Mouse (Mus musculus): ENCODE data around the gene Chd1l. TPM values are rescaled to one million over a fixed set of nuclear protein-coding genes. Genes with fewer than 3 reads are reported as not detected.
A peak's percentile ranks its signal among the peaks of the same experiment; 100 is the strongest.

The Chd1l gene
- 18.9 and 21.0 TPM in 2 replicates for polyA plus RNA-seq (2014; fragmentation: Nextera tagmentation; extraction: Ambion mirVana)

DNA sequence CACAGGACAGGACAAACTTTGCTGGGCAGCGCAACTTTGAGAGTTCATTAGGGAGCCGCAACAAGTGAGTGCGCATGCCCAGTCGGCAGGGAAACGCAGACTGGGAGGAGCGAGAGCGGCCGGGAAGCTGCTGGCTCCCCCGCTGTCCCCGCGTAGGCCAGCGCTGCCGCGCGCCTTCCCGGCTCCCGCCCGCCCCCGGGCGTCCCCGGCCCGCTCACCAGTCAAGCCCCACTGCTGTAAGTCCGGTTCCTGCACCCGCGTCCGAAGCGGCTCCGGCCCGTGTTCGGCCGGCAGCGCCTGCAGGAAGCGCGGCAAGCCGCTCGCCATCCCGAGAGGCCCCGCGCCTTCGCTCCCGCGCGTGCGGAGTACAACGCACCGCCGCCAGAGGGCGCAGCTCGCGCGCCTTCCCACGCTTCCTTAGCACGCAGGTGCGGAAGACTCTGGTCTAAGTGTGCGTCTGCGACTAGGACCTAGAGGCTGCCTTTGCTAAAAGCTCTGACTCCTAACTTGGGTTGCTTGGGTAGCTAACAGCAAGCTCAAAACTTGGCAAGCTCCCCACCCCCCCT, at the start of gene Chd1l:
Chd1l (minus strand) TSS at position 359 of the 566 bp plus-strand sequence.
- Histone ChIP-seq H3K4me3 (ENCODE audit: low read depth, low read length) (peak within 1 kb of the TSS; percentile 67), H3K4me1 (replicated peaks; ENCODE audit: control insufficient read depth, insufficient read depth, low read length) (no peaks in the 10 kb centered on the region), H3K9me3 (ENCODE audit: control insufficient read depth, low read length) (no peaks in the 10 kb centered on the region), H3K27me3 (ENCODE audit: control insufficient read depth, insufficient read depth, low read length) (no peaks in the 10 kb centered on the region), H3K4me2 (ENCODE audit: low read depth, low read length, severe bottlenecking) (peak within 1 kb of the TSS; percentile 82), H3K36me3 (ENCODE audit: control insufficient read depth, insufficient read depth, low read length) (no peaks in the 10 kb centered on the region), H3K9ac (ENCODE audit: low read length) (peak within 1 kb of the TSS; percentile 84), H3K27ac (ENCODE audit: low read depth, low read length) (peak within 1 kb of the TSS; percentile 81)
- peak; percentile 96 for DNase-seq (ENCODE audit: low spot score)
- WGBS = under 1% methylated on average over 56 of the region's 56 CpGs
- peak; percentile 92 for ATAC-seq (replicated peaks; ENCODE audit: low FRiP score)

DNA sequence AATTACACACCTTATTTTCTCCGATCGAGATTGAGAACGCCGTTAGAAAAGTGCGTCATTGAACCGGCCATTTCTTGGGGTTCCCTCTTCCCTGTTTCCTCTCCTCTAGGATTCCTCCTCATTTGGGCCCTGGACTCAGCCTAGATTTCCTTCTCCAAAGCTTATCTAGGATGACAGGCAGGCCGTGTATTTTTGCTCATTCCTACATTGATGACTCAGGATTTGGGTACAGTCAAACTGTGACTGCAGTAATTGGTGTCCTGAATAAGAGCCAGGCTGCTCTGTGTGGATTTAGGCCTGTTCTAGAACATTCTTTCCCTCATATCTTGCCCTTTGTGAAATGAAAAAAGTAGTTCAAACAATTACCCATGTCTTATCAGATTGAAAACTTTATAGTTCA, 49.7 kb upstream of the Chd1l start:
- Histone ChIP-seq H3K27ac (ENCODE audit: low read depth, low read length) (no peak overlapping the region), H3K4me2 (ENCODE audit: low read depth, low read length, severe bottlenecking) (peak overlapping the region; percentile 70; the same call in 1 of the 2 replicates), H3K9me3 (ENCODE audit: control insufficient read depth, low read length) (no peaks in the 10 kb centered on the region), H3K27me3 (ENCODE audit: control insufficient read depth, insufficient read depth, low read length) (no peaks in the 10 kb centered on the region), H3K4me3 (ENCODE audit: low read depth, low read length) (no peak overlapping the region), H3K4me1 (replicated peaks; ENCODE audit: control insufficient read depth, insufficient read depth, low read length) (peaks cover 5% of the 10 kb centered on the region; the same call in 1 of the 2 replicates), H3K9ac (ENCODE audit: low read length) (no peak overlapping the region), H3K36me3 (ENCODE audit: control insufficient read depth, insufficient read depth, low read length) (no peaks in the 10 kb centered on the region)
- no peak for DNase-seq (ENCODE audit: low spot score)
- ATAC-seq (replicated peaks; ENCODE audit: low FRiP score) = no peak
- whole genome bisulfite sequencing = 92% methylated on average over 7 of the region's 7 CpGs

DNA sequence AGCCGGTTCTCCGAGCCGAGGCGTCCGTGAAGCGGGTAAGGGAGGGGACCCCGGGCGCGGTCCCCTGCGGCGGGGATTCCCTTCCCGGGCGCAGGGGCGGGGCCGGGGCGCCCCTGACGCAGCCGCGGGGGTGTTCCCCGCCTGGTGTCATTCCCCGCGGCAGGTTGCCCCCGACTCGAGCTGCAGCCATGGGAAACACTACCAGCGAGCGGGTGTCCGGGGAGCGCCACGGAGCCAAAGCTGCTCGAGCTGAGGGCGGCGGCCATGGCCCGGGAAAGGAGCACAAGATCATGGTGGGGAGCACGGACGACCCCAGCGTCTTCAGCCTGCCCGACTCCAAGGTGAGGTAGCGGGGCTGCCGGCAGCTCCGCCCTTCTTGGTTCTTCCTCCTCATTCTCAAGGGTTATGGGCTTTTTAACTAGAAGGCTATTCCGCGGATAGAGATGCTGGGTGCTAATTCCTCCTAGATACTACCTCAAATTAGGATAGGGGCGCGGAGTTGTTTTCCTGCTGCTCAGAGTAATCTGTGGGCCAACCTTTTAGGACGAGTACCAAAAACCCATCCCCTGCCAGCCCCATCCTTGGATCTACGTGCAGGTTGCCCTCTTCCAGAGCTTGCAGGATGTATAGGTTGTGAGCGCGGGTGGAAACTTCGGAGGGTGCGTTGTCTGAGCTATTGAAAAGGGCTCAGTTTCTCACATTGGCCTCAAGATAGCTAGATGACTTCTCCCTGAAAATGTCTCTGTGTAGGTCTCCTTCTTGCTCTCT, 48.6 kb upstream of the Chd1l start:
- 1% methylated on average over 48 of the region's 50 CpGs for WGBS
- Histone ChIP-seq H3K36me3 (ENCODE audit: control insufficient read depth, insufficient read depth, low read length) (no peaks in the 10 kb centered on the region), H3K4me1 (replicated peaks; ENCODE audit: control insufficient read depth, insufficient read depth, low read length) (peaks cover 5% of the 10 kb centered on the region; the same call in 1 of the 2 replicates), H3K27ac (ENCODE audit: low read depth, low read length) (no peak overlapping the region), H3K27me3 (ENCODE audit: control insufficient read depth, insufficient read depth, low read length) (no peaks in the 10 kb centered on the region), H3K9me3 (ENCODE audit: control insufficient read depth, low read length) (no peaks in the 10 kb centered on the region), H3K4me2 (ENCODE audit: low read depth, low read length, severe bottlenecking) (peak overlapping the region; percentile 70), H3K9ac (ENCODE audit: low read length) (peak overlapping the region; percentile 66), H3K4me3 (ENCODE audit: low read depth, low read length) (peak overlapping the region; percentile 79)
- peak; percentile 80 for ATAC-seq (replicated peaks; ENCODE audit: low FRiP score)
- no peak for DNase-seq (ENCODE audit: low spot score)

DNA sequence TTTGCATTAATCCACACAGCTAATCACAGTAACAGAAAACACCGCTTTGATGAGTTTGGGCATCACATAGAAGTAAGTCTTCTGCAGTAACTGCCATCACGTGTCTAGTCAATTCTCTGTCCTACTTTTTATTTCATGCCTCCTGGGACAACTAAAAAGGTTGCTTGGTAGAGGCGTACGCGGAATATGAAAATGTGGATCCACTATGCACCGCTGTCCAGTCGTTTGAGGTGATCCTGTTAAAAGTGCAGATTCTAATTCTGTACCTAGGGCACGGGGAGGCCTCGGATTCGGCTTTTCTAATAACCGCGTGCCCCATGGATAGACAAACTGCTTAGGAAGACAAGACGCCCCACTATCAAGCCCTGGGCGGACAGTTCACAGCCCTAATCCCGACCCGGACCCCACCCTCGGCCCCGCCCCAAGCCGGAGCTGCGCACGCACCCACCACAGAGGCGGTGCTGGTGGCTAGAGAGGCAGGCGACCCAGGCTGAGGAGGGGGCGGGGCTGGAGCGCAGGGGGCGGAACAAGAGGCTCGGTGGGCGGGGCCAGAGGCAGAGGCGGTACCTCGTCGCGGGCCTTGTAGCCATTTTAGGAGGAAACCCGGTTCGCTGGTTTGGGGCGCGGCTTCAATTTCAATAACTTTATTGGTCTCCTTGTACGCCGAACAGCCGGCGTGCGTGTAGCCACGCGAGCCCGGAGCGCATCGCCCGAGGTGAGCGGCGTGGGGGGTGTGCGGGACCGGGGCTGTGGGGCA, 47.8 kb upstream of the Chd1l start, which contains the start of gene Prkab2:
Prkab2 (plus strand) TSS at position 539 of the 757 bp plus-strand sequence.
- Histone ChIP-seq H3K27me3 (ENCODE audit: control insufficient read depth, insufficient read depth, low read length) (no peaks in the 10 kb centered on the region), H3K4me1 (replicated peaks; ENCODE audit: control insufficient read depth, insufficient read depth, low read length) (peaks cover 5% of the 10 kb centered on the region; the same call in 1 of the 2 replicates), H3K9ac (ENCODE audit: low read length) (peak within 1 kb of the TSS; percentile 66), H3K9me3 (ENCODE audit: control insufficient read depth, low read length) (no peaks in the 10 kb centered on the region), H3K27ac (ENCODE audit: low read depth, low read length) (no peak within 1 kb of the TSS), H3K36me3 (ENCODE audit: control insufficient read depth, insufficient read depth, low read length) (no peaks in the 10 kb centered on the region), H3K4me2 (ENCODE audit: low read depth, low read length, severe bottlenecking) (peak within 1 kb of the TSS; percentile 70), H3K4me3 (ENCODE audit: low read depth, low read length) (peak within 1 kb of the TSS; percentile 79)
- ATAC-seq (replicated peaks; ENCODE audit: low FRiP score) (peak; percentile 96), DNase-seq (ENCODE audit: low spot score) (peak; percentile 100)
- WGBS = 3% methylated on average over 51 of the region's 51 CpGs

DNA sequence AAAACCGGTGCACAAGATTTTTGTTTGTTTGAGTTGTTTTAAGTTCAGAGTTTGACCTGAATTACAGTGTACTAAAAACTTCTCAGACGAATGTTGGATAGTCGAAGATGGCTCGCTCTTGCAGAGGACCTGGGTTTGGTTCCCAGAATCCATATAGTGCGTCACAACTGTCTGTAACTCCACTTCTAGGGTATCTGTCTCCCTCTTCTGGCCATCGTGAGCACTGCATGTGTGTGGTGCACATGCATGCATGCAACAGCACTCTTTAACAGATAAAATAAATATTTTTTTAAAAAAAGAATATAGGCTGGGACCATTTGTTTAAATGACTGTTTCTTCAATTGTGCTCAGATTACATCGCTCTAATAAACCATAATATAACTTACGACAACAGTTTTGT, 44.9 kb upstream of the Chd1l start:
- Histone ChIP-seq H3K9me3 (ENCODE audit: control insufficient read depth, low read length) (no peaks in the 10 kb centered on the region), H3K4me1 (replicated peaks; ENCODE audit: control insufficient read depth, insufficient read depth, low read length) (peaks cover 5% of the 10 kb centered on the region; the same call in 1 of the 2 replicates), H3K27me3 (ENCODE audit: control insufficient read depth, insufficient read depth, low read length) (no peaks in the 10 kb centered on the region), H3K36me3 (ENCODE audit: control insufficient read depth, insufficient read depth, low read length) (no peaks in the 10 kb centered on the region), H3K4me3 (ENCODE audit: low read depth, low read length) (no peak overlapping the region), H3K9ac (ENCODE audit: low read length) (no peak overlapping the region), H3K27ac (ENCODE audit: low read depth, low read length) (no peak overlapping the region), H3K4me2 (ENCODE audit: low read depth, low read length, severe bottlenecking) (no peak overlapping the region)
- ATAC-seq (replicated peaks; ENCODE audit: low FRiP score) (no peak), DNase-seq (ENCODE audit: low spot score) (no peak)
- 83% methylated on average over 8 of the region's 8 CpGs for WGBS

DNA sequence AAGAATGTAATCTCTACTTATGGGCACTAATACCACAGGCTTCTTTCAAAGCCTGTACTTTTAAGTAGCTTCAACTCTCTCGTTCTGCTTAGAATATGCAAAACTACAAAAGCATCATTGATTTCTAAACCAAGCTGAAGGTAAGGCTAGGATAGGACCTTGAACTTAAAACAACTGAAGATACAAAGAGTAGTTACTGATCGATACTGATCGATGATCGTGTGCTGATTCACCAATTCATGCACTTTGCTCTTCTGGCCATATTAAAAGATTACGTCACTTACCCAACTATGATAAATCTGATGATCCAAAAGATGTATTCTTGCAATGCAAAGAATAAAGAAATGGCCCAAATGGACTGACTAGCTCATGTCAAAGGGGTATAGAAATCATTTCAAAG, 43.8 kb upstream of the Chd1l start:
- Histone ChIP-seq H3K36me3 (ENCODE audit: control insufficient read depth, insufficient read depth, low read length) (no peaks in the 10 kb centered on the region), H3K4me1 (replicated peaks; ENCODE audit: control insufficient read depth, insufficient read depth, low read length) (no peaks in the 10 kb centered on the region), H3K4me2 (ENCODE audit: low read depth, low read length, severe bottlenecking) (no peak overlapping the region), H3K4me3 (ENCODE audit: low read depth, low read length) (no peak overlapping the region), H3K9ac (ENCODE audit: low read length) (no peak overlapping the region), H3K27ac (ENCODE audit: low read depth, low read length) (no peak overlapping the region), H3K9me3 (ENCODE audit: control insufficient read depth, low read length) (no peaks in the 10 kb centered on the region), H3K27me3 (ENCODE audit: control insufficient read depth, insufficient read depth, low read length) (no peaks in the 10 kb centered on the region)
- ATAC-seq (replicated peaks; ENCODE audit: low FRiP score) (no peak), DNase-seq (ENCODE audit: low spot score) (no peak)
- WGBS = 89% methylated on average over 5 of the region's 5 CpGs

DNA sequence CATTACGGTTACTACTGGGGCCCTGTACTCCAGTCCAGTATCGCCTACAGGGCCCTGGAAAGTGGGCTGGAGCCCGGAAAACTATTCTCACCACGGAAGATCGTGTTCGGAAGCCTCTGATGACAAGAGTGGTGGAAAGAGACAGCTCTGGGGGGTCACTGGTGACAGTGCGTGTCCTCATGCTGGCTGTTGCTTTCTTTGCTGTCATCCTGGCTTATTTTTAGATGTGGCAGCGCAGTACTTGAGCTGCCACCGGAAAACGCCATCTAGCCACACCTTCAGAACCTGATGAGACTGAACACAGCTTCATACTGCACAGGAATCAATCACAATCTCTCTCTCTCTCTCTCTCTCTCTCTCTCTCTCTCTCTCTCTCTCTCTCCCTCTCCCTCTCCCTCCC, 41.6 kb upstream of the Chd1l start:
- Histone ChIP-seq H3K4me2 (ENCODE audit: low read depth, low read length, severe bottlenecking) (no peak overlapping the region), H3K4me1 (replicated peaks; ENCODE audit: control insufficient read depth, insufficient read depth, low read length) (no peaks in the 10 kb centered on the region), H3K4me3 (ENCODE audit: low read depth, low read length) (no peak overlapping the region), H3K36me3 (ENCODE audit: control insufficient read depth, insufficient read depth, low read length) (no peaks in the 10 kb centered on the region), H3K9ac (ENCODE audit: low read length) (no peak overlapping the region), H3K27me3 (ENCODE audit: control insufficient read depth, insufficient read depth, low read length) (no peaks in the 10 kb centered on the region), H3K9me3 (ENCODE audit: control insufficient read depth, low read length) (no peaks in the 10 kb centered on the region), H3K27ac (ENCODE audit: low read depth, low read length) (no peak overlapping the region)
- no peak for ATAC-seq (replicated peaks; ENCODE audit: low FRiP score)
- DNase-seq (ENCODE audit: low spot score) = no peak
- 90% methylated on average over 10 of the region's 10 CpGs for WGBS

DNA sequence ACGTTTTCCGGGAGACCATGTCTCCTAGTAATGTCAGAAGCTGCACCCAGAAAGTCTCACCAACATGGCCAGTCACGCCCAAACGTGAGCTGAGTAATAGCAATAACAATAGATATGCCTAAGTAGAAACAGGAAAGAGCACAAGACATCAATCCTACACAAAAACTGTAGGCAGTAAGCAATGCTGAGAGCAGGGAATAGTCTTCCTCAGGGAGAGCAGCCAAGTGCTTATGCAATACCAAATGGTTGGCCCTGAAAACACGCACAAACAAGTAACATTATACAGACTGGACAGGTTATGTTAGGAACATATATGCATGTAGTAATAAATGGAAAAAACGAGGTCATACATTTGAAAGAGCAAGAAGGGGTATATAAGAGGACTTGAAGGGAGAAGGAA, 39.5 kb upstream of the Chd1l start:
- DNase-seq (ENCODE audit: low spot score) = no peak
- no peaks in the 10 kb centered on the region for H3K36me3 ChIP-seq (ENCODE audit: control insufficient read depth, insufficient read depth, low read length)
- no peaks in the 10 kb centered on the region for H3K4me1 ChIP-seq (replicated peaks; ENCODE audit: control insufficient read depth, insufficient read depth, low read length)
- H3K4me2 ChIP-seq (ENCODE audit: low read depth, low read length, severe bottlenecking) = no peak overlapping the region
- H3K9ac ChIP-seq (ENCODE audit: low read length) = no peak overlapping the region
- H3K9me3 ChIP-seq (ENCODE audit: control insufficient read depth, low read length) = no peaks in the 10 kb centered on the region
- no peak for ATAC-seq (replicated peaks; ENCODE audit: low FRiP score)
- no peak overlapping the region for H3K4me3 ChIP-seq (ENCODE audit: low read depth, low read length)
- WGBS = 89% methylated on average over 6 of the region's 6 CpGs
- H3K27ac ChIP-seq (ENCODE audit: low read depth, low read length) = no peak overlapping the region
- H3K27me3 ChIP-seq (ENCODE audit: control insufficient read depth, insufficient read depth, low read length) = no peaks in the 10 kb centered on the region

All from forebrain, embryonic 11.5 days (tissue).